Mouse (Mus musculus) layer of hippocampus, adult 18-20 months (tissue): ENCODE results near the gene AW549877. TPM values are rescaled to one million over a fixed set of nuclear protein-coding genes. Genes with fewer than 3 reads are reported as not detected.
A peak's percentile ranks its signal among the peaks of the same experiment; 100 is the strongest.

Source experiments
- DNase-seq, 2 experiments: peaks; one replicate each; pipeline ENCODE4 v3.0.0; 2022; ENCODE audit warnings: low spot score in 2 of 2
- total RNA-seq, 2 experiments: library from RNA; stranded (reverse); gene quantifications; 2 replicates each; pipeline ENCODE4 v1.2.3; 2021

AW549877 gene
- total RNA-seq, 2 experiments from 2014 or later: 40.4 to 42.5 TPM

GRCm38 (mm10) chr15:3987981-3988380 is 7.6 kb downstream of the AW549877 start:
- DNase-seq: peak in 1 of 2 experiments; percentile 23

DNA sequence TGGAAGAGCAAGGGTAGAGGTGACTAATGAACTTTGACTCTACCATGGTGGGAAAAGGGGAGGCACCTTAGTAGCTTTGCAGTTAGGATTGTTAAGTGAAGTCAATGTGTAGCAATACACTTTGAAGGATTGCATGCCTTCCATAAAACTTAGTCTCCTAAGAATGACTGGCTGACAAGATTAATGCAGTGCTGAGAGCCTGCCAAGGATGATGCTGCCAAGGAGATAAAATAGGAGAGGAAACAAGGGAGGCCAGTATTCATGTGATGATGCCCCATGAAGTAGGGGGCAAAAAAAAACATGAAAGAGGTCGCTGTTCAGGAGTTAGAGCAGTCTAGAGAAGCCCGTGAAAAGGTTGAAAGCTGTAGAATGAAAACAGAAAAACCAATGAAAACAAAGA is 10.7 kb downstream of the AW549877 start:
- DNase-seq: no peak

DNA sequence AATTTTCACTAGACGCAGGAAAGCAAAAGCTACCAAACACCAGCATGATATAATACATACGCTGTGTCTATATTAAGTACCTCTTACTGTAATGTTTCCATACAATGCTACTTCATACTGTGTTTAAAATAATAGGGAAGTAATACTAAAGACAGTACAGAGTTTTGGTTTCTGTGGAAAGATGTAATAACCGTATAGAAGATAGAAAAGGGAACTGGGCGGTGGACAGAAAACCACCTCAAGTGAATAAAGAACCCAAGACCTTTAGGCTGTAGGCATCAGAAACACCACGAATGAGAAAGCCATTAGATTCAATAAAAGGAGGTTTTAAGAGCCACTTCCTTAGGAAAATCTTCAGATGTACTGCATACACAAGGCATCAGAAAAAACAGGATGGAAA is 12.8 kb downstream of the AW549877 start:
- no peak for DNase-seq

GRCm38 (mm10) chr15:3979871-3980270 is 15.7 kb downstream of the AW549877 start:
- no peak for DNase-seq

GRCm38 (mm10) chr15:3979061-3979848 is 16.3 kb downstream of the AW549877 start, which contains the start of gene Fbxo4:
Gene Fbxo4, minus strand, starts transcription at chr15:3979573.
- peak; percentile 59 to 76 for DNase-seq

DNA sequence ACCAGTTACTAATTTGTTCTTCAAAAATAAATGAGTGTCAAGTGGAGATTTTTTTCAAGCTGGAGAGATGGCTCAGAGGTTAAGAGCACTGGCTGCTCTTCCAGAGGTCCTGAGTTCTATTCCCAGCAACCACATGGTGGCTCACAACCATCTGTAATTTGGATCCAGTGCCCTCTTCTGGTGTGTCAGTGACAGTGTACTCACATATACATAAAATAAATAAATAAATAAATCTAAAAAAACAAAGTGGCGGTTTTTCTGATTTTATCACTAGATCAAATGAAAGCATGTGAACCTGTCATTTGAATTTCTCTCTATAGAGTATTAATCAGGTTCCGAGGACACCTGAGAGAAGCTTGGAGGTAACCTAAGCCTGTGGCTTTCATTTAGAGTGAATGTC is 17.3 kb downstream of the AW549877 start:
- no peak for DNase-seq

- DNase-seq: no peak
These were observed 22.2 kb downstream of the AW549877 start for GRCm38 (mm10) chr15:3973300-3973699.

DNA sequence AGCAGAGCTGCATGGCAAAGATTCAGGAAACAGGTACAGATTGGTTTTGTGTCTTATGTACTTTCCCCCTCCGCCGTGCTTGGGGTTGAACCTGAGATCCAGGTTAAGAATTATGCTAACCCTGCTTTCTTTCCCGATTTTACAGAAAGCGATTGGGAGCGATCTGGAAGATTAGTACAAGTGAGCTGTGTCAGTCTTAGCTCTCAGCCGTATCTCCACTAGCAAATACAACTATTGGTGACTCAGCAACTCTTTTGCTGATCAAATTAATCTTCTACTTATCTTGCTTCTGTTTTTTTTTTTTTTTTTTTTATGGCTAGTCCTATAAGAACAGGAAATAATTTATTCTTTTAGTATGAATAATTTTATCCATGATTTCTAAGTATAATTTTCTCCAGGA is 25.4 kb downstream of the AW549877 start:
- DNase-seq: no peak

DNA sequence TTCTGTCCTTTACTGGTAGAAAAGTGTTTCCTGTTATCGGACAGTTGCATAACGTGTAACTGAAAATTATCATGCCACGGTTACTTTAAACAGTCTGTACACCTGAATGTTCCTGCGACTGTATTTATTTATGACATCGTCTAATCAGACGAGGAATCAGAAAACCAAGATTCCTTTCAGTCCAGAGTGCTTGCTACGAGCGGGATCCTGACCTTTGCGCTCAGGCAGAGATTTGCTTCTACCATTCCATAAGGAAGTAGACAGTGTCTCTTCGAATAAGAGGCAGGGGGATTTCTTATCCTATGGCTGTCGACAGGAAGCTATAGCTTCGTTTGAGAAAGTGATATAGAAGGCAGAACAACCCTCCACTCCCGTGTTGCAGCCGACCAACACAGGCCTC is 25.8 kb downstream of the AW549877 start:
- DNase-seq: no peak

DNA sequence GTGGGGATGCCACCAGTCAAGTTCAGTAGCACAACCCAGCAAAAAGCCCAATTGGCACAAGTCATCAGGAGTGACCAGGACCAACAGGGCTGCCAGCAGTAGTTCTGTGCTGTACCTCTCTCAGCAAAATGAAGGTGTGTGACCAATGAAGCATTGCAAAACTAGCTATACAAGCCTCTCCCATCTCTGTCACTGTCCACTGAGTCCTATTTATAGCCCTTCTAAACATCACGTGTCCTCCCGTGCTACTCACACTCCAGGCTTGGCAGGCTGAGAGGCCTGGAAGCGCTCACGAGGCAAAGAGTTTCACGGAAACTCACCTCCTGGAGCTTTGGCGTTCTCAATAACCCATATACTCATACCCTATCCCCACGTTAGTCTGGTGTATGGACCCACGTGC is 33.3 kb downstream of the AW549877 start:
- DNase-seq: no peak

- DNase-seq: no peak
These were observed 35.5 kb downstream of the AW549877 start for GRCm38 (mm10) chr15:3960094-3960493.

GRCm38 (mm10) chr15:3957982-3958381 is 37.6 kb downstream of the AW549877 start:
- DNase-seq: peak; percentile 10 to 78

DNA sequence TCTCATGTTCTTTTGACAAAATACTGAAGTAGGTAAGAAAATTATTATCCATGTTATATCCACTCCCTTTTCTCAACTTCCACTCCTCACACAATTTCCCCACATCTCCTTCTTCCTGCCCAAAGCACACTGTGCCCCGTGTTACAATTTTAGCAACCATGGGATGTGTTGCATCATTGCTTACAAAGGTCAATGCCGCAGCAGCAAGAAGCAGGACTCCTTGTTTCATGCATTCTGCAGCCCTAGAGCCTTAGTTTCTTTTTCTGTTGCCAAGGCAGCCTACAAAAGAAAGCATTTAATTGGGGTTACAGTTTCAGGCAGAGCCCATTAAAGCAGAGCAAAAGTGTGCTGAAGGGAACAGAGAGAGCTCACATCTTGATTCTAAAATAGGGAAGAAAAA is 40.6 kb downstream of the AW549877 start:
- DNase-seq: peak in 1 of 2 experiments; percentile 21

GRCm38 (mm10) chr15:3938132-3938531 is 57.4 kb downstream of the AW549877 start:
- no peak for DNase-seq

- DNase-seq: no peak
These were observed 59.5 kb downstream of the AW549877 start for GRCm38 (mm10) chr15:3936056-3936455.

GRCm38 (mm10) chr15:3933466-3933865 is 62.1 kb downstream of the AW549877 start:
- no peak for DNase-seq

Other genes starting within 250 kb of the AW549877 start
- gene Fbxo4, start 16.2 kb downstream of the AW549877 start, total RNA-seq: 1 to 10 TPM; 7.2 to 9.6 TPM
- gene Oxct1, start 30.6 kb upstream of the AW549877 start, total RNA-seq: 100 to 1,000 TPM; 254 to 259 TPM